Mouse (Mus musculus) adipose tissue, adult 10 weeks (tissue): Measurements from ENCODE around the gene Gm28557. TPM values are rescaled to one million over a fixed set of nuclear protein-coding genes. Genes with fewer than 3 reads are reported as not detected.

Source experiments
- polyA plus RNA-seq: library from polyadenylated mRNA; stranded (reverse); fragments of 350-450 nt; fragmentation: Illumina TruSeq; extraction: RNeasy Lipid Tissue Mini Kit (QIAGEN cat#74804); gene quantifications from one replicate; pipeline ENCODE4 v1.2.3, GENCODE M21; 2014; ENCODE audit warnings: low read depth, low replicate concordance

Gm28557 gene
- 2.5 TPM for polyA plus RNA-seq

GRCm38 (mm10) chr13:67108194-67108820, at the start of gene Gm28557:
TSS of gene Gm28557 (minus strand) at chr13:67108604.

GRCm38 (mm10) chr13:67121360-67121759, 13.0 kb upstream of the Gm28557 start, which contains the start of gene Zfp759:
TSS of gene Zfp759 (plus strand) at chr13:67121660.

GRCm38 (mm10) chr13:67116163-67116562, 7.8 kb upstream of the Gm28557 start, which contains the start of gene Rslcan18:
TSS of gene Rslcan18 (minus strand) at chr13:67116263.

GRCm38 (mm10) chr13:67097876-67098275, 10.5 kb downstream of the Gm28557 start, which contains the start of gene Zfp708:
TSS of gene Zfp708 (minus strand) at chr13:67097976.

GRCm38 (mm10) chr13:67060786-67061358, 47.5 kb downstream of the Gm28557 start, which contains the start of gene Zfp712:
TSS of gene Zfp712 (minus strand) at chr13:67061170.

Other genes starting within 250 kb of the Gm28557 start
- gene Gm10767, start 203.7 kb downstream of the Gm28557 start, polyA plus RNA-seq: 1.9 TPM
- gene Zfp712, start 47.4 kb downstream of the Gm28557 start, polyA plus RNA-seq: 1.2 TPM
- 2.5 TPM for gene Zfp708, start 10.6 kb downstream of the Gm28557 start, polyA plus RNA-seq
- 0.84 TPM for gene Rslcan18, start 7.7 kb upstream of the Gm28557 start, polyA plus RNA-seq
- 3.8 TPM for gene Zfp759, start 13.1 kb upstream of the Gm28557 start, polyA plus RNA-seq
- gene Rsl1, start 64.6 kb upstream of the Gm28557 start, polyA plus RNA-seq: 4.8 TPM
- 2.4 TPM for gene Zfp455, start 85.9 kb upstream of the Gm28557 start, polyA plus RNA-seq
- 6.5 TPM for gene Zfp458, start 169.9 kb upstream of the Gm28557 start, polyA plus RNA-seq
- gene Zfp457, start 197.9 kb upstream of the Gm28557 start, polyA plus RNA-seq: 2.6 TPM
- 4.2 TPM for gene Zfp595, start 224.0 kb upstream of the Gm28557 start, polyA plus RNA-seq